Mouse (Mus musculus): ENCODE results near the gene Cpn1. TPM values are rescaled to one million over a fixed set of nuclear protein-coding genes. Genes with fewer than 3 reads are reported as not detected.

Cpn1 gene
- total and polyA plus RNA-seq, 3 experiments, result 0.13 to 1.0 (median 0.34) TPM

DNA sequence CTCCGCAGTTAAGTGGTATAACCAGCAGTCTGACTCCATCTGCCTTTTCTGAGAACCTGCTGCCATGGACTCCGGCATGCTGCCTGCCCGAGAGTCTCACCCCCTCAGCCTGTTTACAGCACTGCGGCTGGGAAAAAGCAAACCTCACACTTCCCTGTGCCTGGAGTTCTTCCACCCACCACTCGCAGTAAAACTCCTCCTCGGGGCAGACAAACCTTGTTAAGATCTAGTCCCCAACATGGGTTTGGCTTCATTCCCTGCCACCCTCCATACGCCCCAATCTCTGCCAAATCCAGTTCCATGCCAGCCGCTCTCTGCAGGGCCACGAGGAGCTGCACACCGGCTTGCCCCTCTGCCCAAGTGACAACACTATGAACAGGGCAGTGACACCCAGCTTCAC is 59.3 kb downstream of the Cpn1 start:
- Histone ChIP-seq H3K4me3 (replicated peaks in 1 of 3; ENCODE audit: low read depth in 2 of 3, low read length in 2 of 3, poor library complexity in 1 of 3) (no peak overlapping the region), H3K79me2 (replicated peaks; ENCODE audit: control insufficient read depth, extremely low read depth, insufficient read depth, poor library complexity, severe bottlenecking) (no peaks in the 10 kb centered on the region), H3K9me3 (replicated peaks; ENCODE audit: low read length) (peaks cover 4% of the 10 kb centered on the region), H3K4me2 (ENCODE audit: insufficient read depth, low read depth, poor library complexity, severe bottlenecking) (no peak overlapping the region), H3K36me3 (replicated peaks in 1 of 2; ENCODE audit: control insufficient read depth in 1 of 2, insufficient read depth in 1 of 2, low read length in 1 of 2) (peaks cover 0 to 8% of the 10 kb centered on the region in 2 experiments), H3K4me1 (ENCODE audit: control insufficient read depth in 1 of 2, insufficient read depth in 2 of 2) (peaks cover 3 to 22% of the 10 kb centered on the region in 2 experiments; a peak in 3 of 4 replicates), H3K9ac (ENCODE audit: insufficient read depth, low read depth) (no peak overlapping the region), H3K27me3 (replicated peaks) (no peaks in the 10 kb centered on the region), H3K27ac (ENCODE audit: insufficient read depth, low read depth) (no peak overlapping the region)
- in situ Hi-C loops (cut with MboI; ENCODE audit: low pct_ligation_motif_present, low pct_unique_long_range_greater_than_20kb, low sequenced_read_pairs) (no loop called here), dilution Hi-C loops (cut with MboI; ENCODE audit: extremely low pct_ligation_motif_present, extremely low pct_unique_long_range_greater_than_20kb, low sequenced_read_pairs) (no loop called here)
- TF ChIP-seq SIN3A (IDR thresholded peaks at IDR 0.05; ENCODE audit: low read length) (no peak), PAX5 (IDR thresholded peaks at IDR 0.05; ENCODE audit: low read length) (no peak), ZMIZ1 (IDR thresholded peaks at IDR 0.05; ENCODE audit: low read depth, low read length) (no peak)
- DNase-seq (ENCODE audit: extremely low read depth), result no peak

DNA sequence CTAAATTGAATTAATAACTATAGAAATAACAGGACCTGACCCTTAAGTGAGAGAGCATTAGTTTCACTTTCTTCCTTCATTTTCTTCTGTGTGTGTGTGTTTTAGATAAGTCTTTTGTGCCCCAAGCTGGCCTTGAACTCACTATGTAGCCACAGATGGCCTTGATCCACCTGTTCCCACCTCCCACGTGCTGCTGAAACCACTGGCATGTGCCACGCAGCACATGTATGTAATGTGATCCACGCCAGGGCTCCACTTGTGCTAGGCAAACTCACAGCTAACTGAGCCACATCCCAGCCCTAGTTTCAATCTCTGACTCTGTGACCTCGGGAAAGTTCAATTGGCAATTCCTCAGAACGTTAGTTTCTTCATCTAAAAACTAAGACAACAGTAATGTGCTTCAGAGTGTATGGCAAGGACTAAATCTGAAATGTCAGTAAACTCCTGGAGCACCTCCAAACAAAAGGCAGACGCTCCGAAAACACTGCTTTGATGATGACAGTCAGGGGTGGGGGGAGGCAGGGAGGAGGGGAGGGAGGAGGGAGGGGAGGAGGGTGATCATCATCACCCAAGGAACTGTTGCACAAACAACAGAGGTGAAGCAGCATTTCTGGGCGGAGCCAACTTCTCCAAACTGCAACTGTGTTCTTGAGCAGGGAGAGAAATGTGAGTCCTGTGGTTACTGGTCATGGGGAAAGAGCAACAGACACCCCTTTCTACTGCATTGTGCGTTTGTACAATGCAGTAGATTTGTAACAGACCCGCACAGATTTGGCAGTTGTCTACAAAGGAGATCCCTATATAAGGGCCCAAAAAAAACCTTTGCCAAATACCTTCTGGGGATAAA is 60.0 kb downstream of the Cpn1 start:
- Histone ChIP-seq H3K9me3 (replicated peaks; ENCODE audit: low read length) (peaks cover 4% of the 10 kb centered on the region), H3K27ac (ENCODE audit: insufficient read depth, low read depth) (no peak overlapping the region), H3K4me1 (ENCODE audit: control insufficient read depth in 1 of 2, insufficient read depth in 2 of 2) (peaks cover 3 to 20% of the 10 kb centered on the region in 2 experiments; a peak in 3 of 4 replicates), H3K9ac (ENCODE audit: insufficient read depth, low read depth) (no peak overlapping the region), H3K4me3 (replicated peaks in 1 of 3; ENCODE audit: low read depth in 2 of 3, low read length in 2 of 3, poor library complexity in 1 of 3) (no peak overlapping the region), H3K36me3 (replicated peaks in 1 of 2; ENCODE audit: control insufficient read depth in 1 of 2, insufficient read depth in 1 of 2, low read length in 1 of 2) (peaks cover 0 to 8% of the 10 kb centered on the region in 2 experiments), H3K4me2 (ENCODE audit: insufficient read depth, low read depth, poor library complexity, severe bottlenecking) (no peak overlapping the region), H3K27me3 (replicated peaks) (no peaks in the 10 kb centered on the region), H3K79me2 (replicated peaks; ENCODE audit: control insufficient read depth, extremely low read depth, insufficient read depth, poor library complexity, severe bottlenecking) (no peaks in the 10 kb centered on the region)
- dilution Hi-C loops (cut with MboI; ENCODE audit: extremely low pct_ligation_motif_present, extremely low pct_unique_long_range_greater_than_20kb, low sequenced_read_pairs), result no loop called here
- in situ Hi-C loops (cut with MboI; ENCODE audit: low pct_ligation_motif_present, low pct_unique_long_range_greater_than_20kb, low sequenced_read_pairs), result no loop called here
- DNase-seq (ENCODE audit: extremely low read depth), result no peak
- TF ChIP-seq POLR2AphosphoS2 (IDR thresholded peaks at IDR 0.05; ENCODE audit: low read depth, low read length), result no peak
- peak; percentile 39; the same call in 1 of the 2 replicates for TF ChIP-seq BHLHE40 (IDR thresholded peaks at IDR 0.05; ENCODE audit: low read depth, low read length)
- TF ChIP-seq USF2 (conservative IDR thresholded peaks at IDR 0.05; ENCODE audit: low read depth, low read length), result no peak
- TF ChIP-seq USF1 (IDR thresholded peaks at IDR 0.05; ENCODE audit: low read depth, low read length), result no peak

DNA sequence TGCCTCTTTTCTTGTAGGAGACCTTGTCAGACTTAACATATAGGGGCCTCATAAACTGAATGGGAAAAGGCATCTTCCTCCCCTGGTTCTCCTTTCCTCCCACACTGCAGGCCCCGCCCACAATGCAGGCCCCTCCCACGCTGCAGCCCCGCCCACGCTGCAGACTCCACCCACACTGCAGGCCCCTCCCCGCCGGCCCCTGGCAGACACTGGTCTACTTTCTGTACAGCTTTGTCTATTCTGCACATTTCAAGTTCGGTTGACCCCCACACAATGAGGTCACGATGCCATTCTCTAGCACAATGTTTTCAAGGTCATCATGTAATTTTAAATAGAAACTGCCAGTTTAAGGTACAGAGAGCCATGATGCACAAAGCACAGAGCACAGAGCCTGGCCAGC is 62.0 kb downstream of the Cpn1 start:
- Histone ChIP-seq H3K4me3 (replicated peaks in 1 of 3; ENCODE audit: low read depth in 2 of 3, low read length in 2 of 3, poor library complexity in 1 of 3) (no peak overlapping the region), H3K9ac (ENCODE audit: insufficient read depth, low read depth) (no peak overlapping the region), H3K4me2 (ENCODE audit: insufficient read depth, low read depth, poor library complexity, severe bottlenecking) (no peak overlapping the region), H3K36me3 (replicated peaks in 1 of 2; ENCODE audit: control insufficient read depth in 1 of 2, insufficient read depth in 1 of 2, low read length in 1 of 2) (peaks cover 0 to 13% of the 10 kb centered on the region in 2 experiments), H3K27ac (ENCODE audit: insufficient read depth, low read depth) (no peak overlapping the region), H3K27me3 (replicated peaks) (no peaks in the 10 kb centered on the region), H3K79me2 (replicated peaks; ENCODE audit: control insufficient read depth, extremely low read depth, insufficient read depth, poor library complexity, severe bottlenecking) (no peaks in the 10 kb centered on the region), H3K9me3 (replicated peaks; ENCODE audit: low read length) (peaks cover 4% of the 10 kb centered on the region), H3K4me1 (ENCODE audit: control insufficient read depth in 1 of 2, insufficient read depth in 2 of 2) (peaks cover 0 to 3% of the 10 kb centered on the region in 2 experiments; a peak in 1 of 4 replicates)
- in situ Hi-C loops (cut with MboI; ENCODE audit: low pct_ligation_motif_present, low pct_unique_long_range_greater_than_20kb, low sequenced_read_pairs), result no loop called here
- TF ChIP-seq UBTF (IDR thresholded peaks at IDR 0.05; ENCODE audit: low read depth, low read length) (no peak), HCFC1 (IDR thresholded peaks at IDR 0.05; ENCODE audit: low read depth, low read length) (no peak), EP300 (IDR thresholded peaks at IDR 0.05; ENCODE audit: low read length) (no peak), CTCF (conservative IDR thresholded peaks at IDR 0.05 in 1 of 2, IDR thresholded peaks at IDR 0.05 in 1 of 2; ENCODE audit: low read depth in 2 of 2, low read length in 2 of 2) (no peak), CHD2 (IDR thresholded peaks at IDR 0.05; ENCODE audit: low read length) (no peak), E2F4 (IDR thresholded peaks at IDR 0.05; ENCODE audit: insufficient replicate concordance, low read depth, low read length) (no peak), MAX (IDR thresholded peaks at IDR 0.05; ENCODE audit: low read length) (no peak), MAFK (IDR thresholded peaks at IDR 0.05; ENCODE audit: insufficient replicate concordance, low read length) (no peak), NRF1 (IDR thresholded peaks at IDR 0.05; ENCODE audit: low read depth, low read length) (no peak)
- no peak for DNase-seq (ENCODE audit: extremely low read depth)
- dilution Hi-C loops (cut with MboI; ENCODE audit: extremely low pct_ligation_motif_present, extremely low pct_unique_long_range_greater_than_20kb, low sequenced_read_pairs), result no loop called here

Data from CH12.LX (cell line).